Mouse (Mus musculus): ENCODE data around the gene Il7r. TPM values are rescaled to one million over a fixed set of nuclear protein-coding genes. Genes with fewer than 3 reads are reported as not detected.

Gene Il7r
- total RNA-seq (2014; rRNA removed) (not detected in 2 replicates), polyA plus RNA-seq (2015; fragmentation: Nextera tagmentation; extraction: Ambion mirVana) (0.04 TPM in 1 of 2 replicates, not detected in the other)

DNA sequence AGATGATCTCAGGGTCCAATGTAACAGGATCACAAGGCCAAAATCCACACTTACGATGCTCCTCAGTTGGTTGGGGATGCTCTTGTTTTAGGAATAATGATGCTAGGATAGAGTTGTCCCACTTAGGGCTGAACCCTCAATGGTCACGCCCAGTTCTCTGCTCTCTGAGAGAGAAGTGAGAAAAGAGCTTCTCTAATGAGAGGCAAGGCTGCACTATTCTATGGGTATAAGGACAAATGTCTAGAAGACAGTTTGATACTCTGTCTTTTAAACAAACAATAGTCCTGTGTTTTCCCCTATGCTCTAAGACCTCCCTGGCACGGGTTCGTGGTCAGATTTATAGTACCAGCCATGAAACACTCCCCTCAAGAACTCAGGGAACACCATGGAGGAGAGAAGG lies at the start of gene Il7r:
Gene Il7r, minus strand, starts transcription at position 101 of the 400 bp plus-strand sequence.
- no peak within 1 kb of the TSS for H3K27ac ChIP-seq
- ATAC-seq (no peak), DNase-seq (ENCODE audit: low spot score) (no peak)
- H3K36me3 ChIP-seq (ENCODE audit: insufficient read depth, low read length) = no peaks in the 10 kb centered on the region
- H3K4me2 ChIP-seq (ENCODE audit: low read depth, low read length) = no peak within 1 kb of the TSS
- H3K9me3 ChIP-seq (ENCODE audit: low read length) = no peaks in the 10 kb centered on the region
- WGBS = 91% methylated on average over 4 of the region's 4 CpGs
- no peak within 1 kb of the TSS for H3K4me3 ChIP-seq (ENCODE audit: low read length)
- H3K9ac ChIP-seq (replicated peaks; ENCODE audit: low read length) = no peak within 1 kb of the TSS
- no peaks in the 10 kb centered on the region for H3K4me1 ChIP-seq (ENCODE audit: insufficient read depth, low read length)
- TF ChIP-seq CTCF (IDR thresholded peaks at IDR 0.05; ENCODE audit: low read depth) = no peak
- no peaks in the 10 kb centered on the region for H3K27me3 ChIP-seq (ENCODE audit: insufficient read depth, low read length)

DNA sequence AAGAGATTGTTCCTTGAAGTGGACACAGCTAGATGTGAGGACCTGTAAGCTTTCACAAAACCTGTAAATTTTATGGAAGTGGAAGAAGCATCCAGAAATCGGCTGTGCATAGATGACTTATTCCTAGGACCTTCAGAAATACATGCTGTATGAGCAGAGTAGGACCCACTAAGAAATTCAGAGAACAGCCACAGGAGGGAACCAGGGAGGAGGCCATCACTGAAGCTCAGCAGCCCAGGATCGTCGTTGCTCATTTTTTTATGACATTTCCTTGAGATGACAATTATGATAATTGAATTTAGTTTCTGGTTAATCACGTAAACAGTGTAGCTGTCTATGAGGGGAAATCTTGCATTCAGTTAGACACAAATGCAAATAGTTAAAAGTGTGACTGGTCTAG lies 47.3 kb upstream of the Il7r start:
- no peaks in the 10 kb centered on the region for H3K27me3 ChIP-seq (ENCODE audit: insufficient read depth, low read length)
- no peaks in the 10 kb centered on the region for H3K9me3 ChIP-seq (ENCODE audit: low read length)
- peak; percentile 39 for TF ChIP-seq CTCF (IDR thresholded peaks at IDR 0.05; ENCODE audit: low read depth)
- H3K4me1 ChIP-seq (ENCODE audit: insufficient read depth, low read length) = no peaks in the 10 kb centered on the region
- DNase-seq (ENCODE audit: low spot score) (no peak), ATAC-seq (no peak)
- no peak overlapping the region for H3K9ac ChIP-seq (replicated peaks; ENCODE audit: low read length)
- no peak overlapping the region for H3K4me2 ChIP-seq (ENCODE audit: low read depth, low read length)
- H3K36me3 ChIP-seq (ENCODE audit: insufficient read depth, low read length) = no peaks in the 10 kb centered on the region
- H3K27ac ChIP-seq = no peak overlapping the region
- WGBS = 90% methylated on average over 4 of the region's 4 CpGs
- no peak overlapping the region for H3K4me3 ChIP-seq (ENCODE audit: low read length)

DNA sequence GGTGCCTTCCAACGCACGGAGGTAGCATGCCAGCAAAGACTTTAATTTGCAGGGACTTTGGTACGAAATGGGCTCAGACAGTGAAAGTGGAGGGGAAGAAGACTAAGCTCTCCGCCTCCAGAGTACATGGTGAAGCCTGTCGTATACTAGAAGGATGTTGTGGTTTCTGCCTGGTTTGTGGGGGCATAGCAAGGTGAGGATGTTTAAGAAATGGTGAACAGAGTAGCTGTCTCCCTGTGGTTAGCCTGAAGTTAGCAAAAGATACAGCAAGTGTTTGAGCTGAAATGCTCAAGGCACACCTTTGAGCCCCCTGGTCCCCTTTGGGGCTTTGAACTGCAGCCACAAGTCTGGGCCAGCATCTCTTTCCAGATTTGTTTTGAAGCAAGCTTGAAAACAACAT lies 44.8 kb upstream of the Il7r start:
- H3K27me3 ChIP-seq (ENCODE audit: insufficient read depth, low read length) = no peaks in the 10 kb centered on the region
- no peaks in the 10 kb centered on the region for H3K9me3 ChIP-seq (ENCODE audit: low read length)
- H3K9ac ChIP-seq (replicated peaks; ENCODE audit: low read length) = no peak overlapping the region
- WGBS = 89% methylated on average over 5 of the region's 5 CpGs
- H3K4me3 ChIP-seq (ENCODE audit: low read length) = no peak overlapping the region
- no peak overlapping the region for H3K4me2 ChIP-seq (ENCODE audit: low read depth, low read length)
- H3K4me1 ChIP-seq (ENCODE audit: insufficient read depth, low read length) = no peaks in the 10 kb centered on the region
- ATAC-seq = no peak
- DNase-seq (ENCODE audit: low spot score) = no peak
- no peak overlapping the region for H3K27ac ChIP-seq
- no peak for TF ChIP-seq CTCF (IDR thresholded peaks at IDR 0.05; ENCODE audit: low read depth)
- H3K36me3 ChIP-seq (ENCODE audit: insufficient read depth, low read length) = no peaks in the 10 kb centered on the region

DNA sequence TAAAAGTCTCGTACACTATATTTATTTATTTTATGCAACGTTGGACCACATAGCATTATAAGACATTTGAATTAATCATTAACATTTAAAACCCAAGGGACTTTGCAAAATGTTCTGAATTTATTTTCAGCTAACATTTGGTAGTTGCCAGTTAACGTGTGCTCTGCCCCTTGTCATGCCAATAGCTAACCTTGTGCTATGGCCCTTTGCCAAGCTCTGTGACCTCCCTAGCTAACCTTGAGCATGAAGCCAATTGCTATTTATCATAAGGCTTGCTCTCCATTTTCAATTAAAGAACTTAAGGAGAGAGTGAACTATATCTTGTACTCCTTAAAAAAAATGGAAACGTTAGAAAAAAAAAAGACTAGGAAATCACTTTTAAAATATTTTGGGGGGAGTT lies 43.4 kb upstream of the Il7r start:
- no peak for TF ChIP-seq CTCF (IDR thresholded peaks at IDR 0.05; ENCODE audit: low read depth)
- WGBS = 84% methylated on average over 4 of the region's 4 CpGs
- no peaks in the 10 kb centered on the region for H3K4me1 ChIP-seq (ENCODE audit: insufficient read depth, low read length)
- no peaks in the 10 kb centered on the region for H3K9me3 ChIP-seq (ENCODE audit: low read length)
- no peaks in the 10 kb centered on the region for H3K27me3 ChIP-seq (ENCODE audit: insufficient read depth, low read length)
- no peak overlapping the region for H3K9ac ChIP-seq (replicated peaks; ENCODE audit: low read length)
- ATAC-seq = no peak
- H3K4me3 ChIP-seq (ENCODE audit: low read length) = no peak overlapping the region
- H3K4me2 ChIP-seq (ENCODE audit: low read depth, low read length) = no peak overlapping the region
- H3K27ac ChIP-seq = no peak overlapping the region
- no peaks in the 10 kb centered on the region for H3K36me3 ChIP-seq (ENCODE audit: insufficient read depth, low read length)
- DNase-seq (ENCODE audit: low spot score) = peak; percentile 8

DNA sequence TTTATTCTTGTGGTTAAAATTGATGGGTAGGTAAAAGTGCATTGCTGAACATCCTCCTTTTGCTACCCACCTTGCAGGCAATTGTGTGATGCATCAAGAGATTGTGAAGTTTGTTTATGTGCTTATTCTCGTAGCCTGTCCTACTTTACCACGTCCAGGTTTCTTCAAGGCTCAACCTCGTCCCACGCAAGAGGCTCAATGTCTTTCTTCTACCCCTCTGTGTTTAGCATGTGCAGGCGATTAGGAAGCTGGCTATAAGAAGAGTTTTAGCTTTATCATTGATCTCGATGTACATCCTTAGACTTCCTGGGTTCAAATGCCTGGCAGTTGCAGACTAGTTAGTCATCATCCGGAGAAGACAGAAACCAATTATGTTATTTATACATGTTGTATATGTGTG lies 42.7 kb upstream of the Il7r start:
- H3K9ac ChIP-seq (replicated peaks; ENCODE audit: low read length) = no peak overlapping the region
- H3K27me3 ChIP-seq (ENCODE audit: insufficient read depth, low read length) = no peaks in the 10 kb centered on the region
- H3K36me3 ChIP-seq (ENCODE audit: insufficient read depth, low read length) = no peaks in the 10 kb centered on the region
- no peak overlapping the region for H3K4me2 ChIP-seq (ENCODE audit: low read depth, low read length)
- H3K4me1 ChIP-seq (ENCODE audit: insufficient read depth, low read length) = no peaks in the 10 kb centered on the region
- no peak overlapping the region for H3K4me3 ChIP-seq (ENCODE audit: low read length)
- ATAC-seq (no peak), DNase-seq (ENCODE audit: low spot score) (no peak)
- WGBS = 93% methylated on average over 7 of the region's 7 CpGs
- no peak for TF ChIP-seq CTCF (IDR thresholded peaks at IDR 0.05; ENCODE audit: low read depth)
- H3K27ac ChIP-seq = no peak overlapping the region
- H3K9me3 ChIP-seq (ENCODE audit: low read length) = no peaks in the 10 kb centered on the region

DNA sequence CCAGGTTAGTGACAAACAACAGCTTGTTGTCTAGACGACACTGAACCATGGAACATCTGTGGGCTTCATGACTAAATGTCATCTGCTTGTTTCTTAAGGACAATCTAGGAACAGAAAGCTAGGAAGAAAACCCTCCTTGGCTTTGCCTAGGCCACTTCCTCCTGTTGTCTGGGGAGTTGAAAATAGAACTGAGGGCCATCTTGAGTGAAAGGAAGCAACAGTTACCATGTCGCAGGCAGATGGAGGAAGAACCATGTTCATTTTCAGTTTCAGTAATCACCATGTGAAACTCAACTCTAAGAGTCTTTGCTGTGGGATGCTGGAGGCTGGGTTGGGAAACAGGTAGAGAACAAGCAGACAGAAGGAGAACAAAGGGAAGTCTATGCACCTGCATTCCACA lies 41.9 kb upstream of the Il7r start:
- Histone ChIP-seq H3K4me3 (ENCODE audit: low read length) (no peak overlapping the region), H3K4me2 (ENCODE audit: low read depth, low read length) (no peak overlapping the region), H3K36me3 (ENCODE audit: insufficient read depth, low read length) (no peaks in the 10 kb centered on the region), H3K9ac (replicated peaks; ENCODE audit: low read length) (no peak overlapping the region), H3K27ac (no peak overlapping the region), H3K4me1 (ENCODE audit: insufficient read depth, low read length) (no peaks in the 10 kb centered on the region), H3K27me3 (ENCODE audit: insufficient read depth, low read length) (no peaks in the 10 kb centered on the region), H3K9me3 (ENCODE audit: low read length) (no peaks in the 10 kb centered on the region)
- 94% methylated on average over 2 of the region's 2 CpGs for WGBS
- TF ChIP-seq CTCF (IDR thresholded peaks at IDR 0.05; ENCODE audit: low read depth) = no peak
- ATAC-seq (no peak), DNase-seq (ENCODE audit: low spot score) (no peak)

DNA sequence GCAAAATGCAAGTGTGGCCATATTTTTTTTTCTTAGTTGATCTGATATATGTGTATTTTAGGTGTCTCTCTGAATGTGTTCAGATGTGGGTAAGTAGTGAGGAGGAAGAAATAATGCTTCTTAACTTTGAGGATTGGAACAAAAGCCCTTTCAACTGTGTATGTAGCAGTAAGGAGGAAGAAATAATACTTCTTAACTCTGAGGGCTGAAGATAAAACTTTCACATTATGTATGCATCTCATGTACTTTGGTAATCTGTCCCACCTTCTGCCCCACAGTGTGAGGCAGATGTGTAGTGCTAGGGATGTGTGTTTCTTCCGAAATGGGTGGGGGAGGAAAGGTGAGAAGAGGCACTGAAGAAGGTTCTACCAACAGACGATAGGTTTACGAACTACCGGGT lies 37.3 kb upstream of the Il7r start:
- Histone ChIP-seq H3K27ac (no peak overlapping the region), H3K4me1 (ENCODE audit: insufficient read depth, low read length) (no peaks in the 10 kb centered on the region), H3K4me3 (ENCODE audit: low read length) (no peak overlapping the region), H3K9me3 (ENCODE audit: low read length) (no peaks in the 10 kb centered on the region), H3K27me3 (ENCODE audit: insufficient read depth, low read length) (no peaks in the 10 kb centered on the region), H3K4me2 (ENCODE audit: low read depth, low read length) (no peak overlapping the region), H3K9ac (replicated peaks; ENCODE audit: low read length) (no peak overlapping the region), H3K36me3 (ENCODE audit: insufficient read depth, low read length) (no peaks in the 10 kb centered on the region)
- no peak for DNase-seq (ENCODE audit: low spot score)
- no peak for ATAC-seq
- 92% methylated on average over 4 of the region's 4 CpGs for WGBS
- no peak for TF ChIP-seq CTCF (IDR thresholded peaks at IDR 0.05; ENCODE audit: low read depth)

Data from hindbrain, postnatal 0 days (tissue).